Mouse (Mus musculus): ENCODE measurements around the gene Olfr619. TPM values are rescaled to one million over a fixed set of nuclear protein-coding genes. Genes with fewer than 3 reads are reported as not detected.

The Olfr619 gene
- not detected in 2 replicates for polyA plus RNA-seq (2014; fragmentation: Nextera tagmentation; extraction: Ambion mirVana)

- no peaks in the 10 kb centered on the region for H3K9me3 ChIP-seq (ENCODE audit: control insufficient read depth, low read length)
Measured at GRCm38 (mm10) chr7:103600275-103600674, at the start of gene Olfr619. Gene Olfr619 (plus strand): TSS chr7:103600575.

GRCm38 (mm10) chr7:103555779-103556178 lies 44.6 kb upstream of the Olfr619 start, which contains the start of gene Olfr615:
Gene Olfr615 (plus strand): TSS chr7:103556079.
- H3K27ac ChIP-seq (ENCODE audit: low read depth, low read length), result no peak within 1 kb of the TSS
- 87% methylated on average over 2 of the region's 2 CpGs for WGBS
- no peak within 1 kb of the TSS for H3K9ac ChIP-seq (ENCODE audit: low read length)
- H3K27me3 ChIP-seq (ENCODE audit: control insufficient read depth, insufficient read depth, low read length), result no peaks in the 10 kb centered on the region
- no peaks in the 10 kb centered on the region for H3K4me1 ChIP-seq (ENCODE audit: control insufficient read depth, insufficient read depth, low read length)
- no peaks in the 10 kb centered on the region for H3K9me3 ChIP-seq (ENCODE audit: control insufficient read depth, low read length)
- no peak for DNase-seq (ENCODE audit: low spot score, missing footprints)
- no peaks in the 10 kb centered on the region for H3K36me3 ChIP-seq (ENCODE audit: control insufficient read depth, insufficient read depth, low read length)
- ATAC-seq (ENCODE audit: low FRiP score), result no peak
- H3K4me2 ChIP-seq, result no peak within 1 kb of the TSS
- H3K4me3 ChIP-seq (ENCODE audit: low read depth, low read length), result no peak within 1 kb of the TSS

More at GRCm38 (mm10) chr7:103600275-103600674, at the start of gene Olfr619:
- Histone ChIP-seq H3K36me3 (ENCODE audit: control insufficient read depth, insufficient read depth, low read length) (no peaks in the 10 kb centered on the region), H3K4me2 (no peak within 1 kb of the TSS), H3K27ac (ENCODE audit: low read depth, low read length) (no peak within 1 kb of the TSS), H3K9ac (ENCODE audit: low read length) (no peak within 1 kb of the TSS), H3K27me3 (ENCODE audit: control insufficient read depth, insufficient read depth, low read length) (no peaks in the 10 kb centered on the region), H3K4me1 (ENCODE audit: control insufficient read depth, insufficient read depth, low read length) (no peaks in the 10 kb centered on the region), H3K4me3 (ENCODE audit: low read depth, low read length) (no peak within 1 kb of the TSS)
- DNase-seq (ENCODE audit: low spot score, missing footprints) (no peak), ATAC-seq (ENCODE audit: low FRiP score) (no peak)

- no peaks in the 10 kb centered on the region for H3K9me3 ChIP-seq (ENCODE audit: control insufficient read depth, low read length)
- H3K4me1 ChIP-seq (ENCODE audit: control insufficient read depth, insufficient read depth, low read length), result no peaks in the 10 kb centered on the region
- ATAC-seq (ENCODE audit: low FRiP score) (no peak), DNase-seq (ENCODE audit: low spot score, missing footprints) (no peak)
- no peak within 1 kb of the TSS for H3K27ac ChIP-seq (ENCODE audit: low read depth, low read length)
- H3K4me2 ChIP-seq, result no peak within 1 kb of the TSS
- no peak within 1 kb of the TSS for H3K9ac ChIP-seq (ENCODE audit: low read length)
- no peaks in the 10 kb centered on the region for H3K36me3 ChIP-seq (ENCODE audit: control insufficient read depth, insufficient read depth, low read length)
- H3K27me3 ChIP-seq (ENCODE audit: control insufficient read depth, insufficient read depth, low read length), result no peaks in the 10 kb centered on the region
- WGBS, result 85% methylated on average over 3 of the region's 3 CpGs
- no peak within 1 kb of the TSS for H3K4me3 ChIP-seq (ENCODE audit: low read depth, low read length)
Measured at GRCm38 (mm10) chr7:103569043-103569442, 31.3 kb upstream of the Olfr619 start, which contains the start of gene Olfr616. Gene Olfr616 (minus strand): TSS chr7:103569143.

GRCm38 (mm10) chr7:103572761-103573160 lies 27.6 kb upstream of the Olfr619 start, which contains the start of gene Olfr617:
Gene Olfr617 (plus strand): TSS chr7:103573061.
- no peak for DNase-seq (ENCODE audit: low spot score, missing footprints)
- Histone ChIP-seq H3K36me3 (ENCODE audit: control insufficient read depth, insufficient read depth, low read length) (no peaks in the 10 kb centered on the region), H3K9me3 (ENCODE audit: control insufficient read depth, low read length) (no peaks in the 10 kb centered on the region), H3K4me2 (no peak within 1 kb of the TSS), H3K9ac (ENCODE audit: low read length) (no peak within 1 kb of the TSS), H3K4me3 (ENCODE audit: low read depth, low read length) (no peak within 1 kb of the TSS), H3K4me1 (ENCODE audit: control insufficient read depth, insufficient read depth, low read length) (no peaks in the 10 kb centered on the region), H3K27ac (ENCODE audit: low read depth, low read length) (no peak within 1 kb of the TSS), H3K27me3 (ENCODE audit: control insufficient read depth, insufficient read depth, low read length) (no peaks in the 10 kb centered on the region)
- no peak for ATAC-seq (ENCODE audit: low FRiP score)
- WGBS, result 91% methylated on average over 1 of the region's 1 CpGs

- Histone ChIP-seq H3K9me3 (ENCODE audit: control insufficient read depth, low read length) (no peaks in the 10 kb centered on the region), H3K27me3 (ENCODE audit: control insufficient read depth, insufficient read depth, low read length) (no peaks in the 10 kb centered on the region), H3K4me1 (ENCODE audit: control insufficient read depth, insufficient read depth, low read length) (no peaks in the 10 kb centered on the region), H3K27ac (ENCODE audit: low read depth, low read length) (no peak within 1 kb of the TSS), H3K36me3 (ENCODE audit: control insufficient read depth, insufficient read depth, low read length) (no peaks in the 10 kb centered on the region), H3K4me2 (no peak within 1 kb of the TSS), H3K4me3 (ENCODE audit: low read depth, low read length) (no peak within 1 kb of the TSS), H3K9ac (ENCODE audit: low read length) (no peak within 1 kb of the TSS)
- DNase-seq (ENCODE audit: low spot score, missing footprints) (no peak), ATAC-seq (ENCODE audit: low FRiP score) (no peak)
- 61% methylated on average over 2 of the region's 2 CpGs for WGBS
Measured at GRCm38 (mm10) chr7:103589803-103590202, 10.6 kb upstream of the Olfr619 start, which contains the start of gene Olfr618. Gene Olfr618 (plus strand): TSS chr7:103590103.

- Histone ChIP-seq H3K9ac (ENCODE audit: low read length) (no peak overlapping the region), H3K36me3 (ENCODE audit: control insufficient read depth, insufficient read depth, low read length) (no peaks in the 10 kb centered on the region), H3K4me3 (ENCODE audit: low read depth, low read length) (no peak overlapping the region), H3K4me2 (no peak overlapping the region), H3K27ac (ENCODE audit: low read depth, low read length) (no peak overlapping the region), H3K9me3 (ENCODE audit: control insufficient read depth, low read length) (no peaks in the 10 kb centered on the region), H3K27me3 (ENCODE audit: control insufficient read depth, insufficient read depth, low read length) (no peaks in the 10 kb centered on the region), H3K4me1 (ENCODE audit: control insufficient read depth, insufficient read depth, low read length) (no peaks in the 10 kb centered on the region)
- no peak for ATAC-seq (ENCODE audit: low FRiP score)
- DNase-seq (ENCODE audit: low spot score, missing footprints), result no peak
- WGBS, result 91% methylated on average over 2 of the region's 2 CpGs
Measured at GRCm38 (mm10) chr7:103607425-103607824, 7.0 kb downstream of the Olfr619 start.

- Histone ChIP-seq H3K4me3 (ENCODE audit: low read depth, low read length) (no peak within 1 kb of the TSS), H3K9me3 (ENCODE audit: control insufficient read depth, low read length) (no peaks in the 10 kb centered on the region), H3K4me2 (no peak within 1 kb of the TSS), H3K27me3 (ENCODE audit: control insufficient read depth, insufficient read depth, low read length) (no peaks in the 10 kb centered on the region), H3K9ac (ENCODE audit: low read length) (no peak within 1 kb of the TSS), H3K4me1 (ENCODE audit: control insufficient read depth, insufficient read depth, low read length) (no peaks in the 10 kb centered on the region), H3K36me3 (ENCODE audit: control insufficient read depth, insufficient read depth, low read length) (no peaks in the 10 kb centered on the region), H3K27ac (ENCODE audit: low read depth, low read length) (no peak within 1 kb of the TSS)
- 82% methylated on average over 2 of the region's 2 CpGs for WGBS
- ATAC-seq (ENCODE audit: low FRiP score), result no peak
- DNase-seq (ENCODE audit: low spot score, missing footprints), result no peak
Measured at GRCm38 (mm10) chr7:103612434-103612833, 12.1 kb downstream of the Olfr619 start, which contains the start of gene Olfr620. Gene Olfr620 (minus strand): TSS chr7:103612534.

GRCm38 (mm10) chr7:103636795-103637194 lies 36.4 kb downstream of the Olfr619 start:
- Histone ChIP-seq H3K9ac (ENCODE audit: low read length) (no peak overlapping the region), H3K27me3 (ENCODE audit: control insufficient read depth, insufficient read depth, low read length) (no peaks in the 10 kb centered on the region), H3K36me3 (ENCODE audit: control insufficient read depth, insufficient read depth, low read length) (no peaks in the 10 kb centered on the region), H3K4me1 (ENCODE audit: control insufficient read depth, insufficient read depth, low read length) (no peaks in the 10 kb centered on the region), H3K27ac (ENCODE audit: low read depth, low read length) (no peak overlapping the region), H3K9me3 (ENCODE audit: control insufficient read depth, low read length) (no peaks in the 10 kb centered on the region), H3K4me2 (no peak overlapping the region), H3K4me3 (ENCODE audit: low read depth, low read length) (no peak overlapping the region)
- ATAC-seq (ENCODE audit: low FRiP score), result no peak
- DNase-seq (ENCODE audit: low spot score, missing footprints), result no peak

- Histone ChIP-seq H3K4me1 (ENCODE audit: control insufficient read depth, insufficient read depth, low read length) (no peaks in the 10 kb centered on the region), H3K4me2 (no peak within 1 kb of the TSS), H3K27me3 (ENCODE audit: control insufficient read depth, insufficient read depth, low read length) (no peaks in the 10 kb centered on the region), H3K9me3 (ENCODE audit: control insufficient read depth, low read length) (no peaks in the 10 kb centered on the region), H3K4me3 (ENCODE audit: low read depth, low read length) (no peak within 1 kb of the TSS), H3K36me3 (ENCODE audit: control insufficient read depth, insufficient read depth, low read length) (no peaks in the 10 kb centered on the region), H3K27ac (ENCODE audit: low read depth, low read length) (no peak within 1 kb of the TSS), H3K9ac (ENCODE audit: low read length) (no peak within 1 kb of the TSS)
- no peak for ATAC-seq (ENCODE audit: low FRiP score)
- WGBS, result 86% methylated on average over 1 of the region's 1 CpGs
- DNase-seq (ENCODE audit: low spot score, missing footprints), result no peak
Measured at GRCm38 (mm10) chr7:103642602-103643001, 42.2 kb downstream of the Olfr619 start, which contains the start of gene Olfr622. Gene Olfr622 (minus strand): TSS chr7:103642702.
